Mouse (Mus musculus) left cerebral cortex, postnatal 10 days (tissue): ENCODE data around the gene Fam173a. TPM values are rescaled to one million over a fixed set of nuclear protein-coding genes. Genes with fewer than 3 reads are reported as not detected.

Source experiments
- DNase-seq, 2 experiments: peaks; one replicate each; pipeline ENCODE4 v3.0.0; 2021 to 2022; ENCODE audit warnings: low spot score in 2 of 2, mixed read lengths in 1 of 2; ENCODE audit errors: extremely low spot score in 1 of 2
- intact Hi-C: fragments of 180-260 bp; cut with DNase I; formaldehyde crosslinking; loops from one replicate; pipeline ENCODE4 v1.15.1; 2025
- total RNA-seq, 2 experiments: library from RNA; stranded (reverse); gene quantifications; 2 replicates each; pipeline ENCODE4 v1.2.3; 2021

Fam173a gene
- 10 to 100 TPM; 74.3 to 74.9 TPM for total RNA-seq

- DNase-seq = peak; percentile 83 to 92
- intact Hi-C loops = no loop called here
Observed at GRCm38 (mm10) chr17:25792615-25793014, at the start of gene Fam173a. TSS of gene Fam173a (minus strand) at chr17:25792901.

- intact Hi-C loops = no loop called here
- no peak for DNase-seq
Observed at GRCm38 (mm10) chr17:25841117-25841880, 48.6 kb upstream of the Fam173a start, which contains the start of gene Gm20683. TSS of gene Gm20683 (minus strand) at chr17:25841763.

- intact Hi-C loops = no loop called here
- no peak for DNase-seq
Observed at GRCm38 (mm10) chr17:25840519-25840918, 47.8 kb upstream of the Fam173a start.

- intact Hi-C loops = no loop called here
- no peak for DNase-seq
Observed at GRCm38 (mm10) chr17:25839455-25840235, 46.9 kb upstream of the Fam173a start.

DNA sequence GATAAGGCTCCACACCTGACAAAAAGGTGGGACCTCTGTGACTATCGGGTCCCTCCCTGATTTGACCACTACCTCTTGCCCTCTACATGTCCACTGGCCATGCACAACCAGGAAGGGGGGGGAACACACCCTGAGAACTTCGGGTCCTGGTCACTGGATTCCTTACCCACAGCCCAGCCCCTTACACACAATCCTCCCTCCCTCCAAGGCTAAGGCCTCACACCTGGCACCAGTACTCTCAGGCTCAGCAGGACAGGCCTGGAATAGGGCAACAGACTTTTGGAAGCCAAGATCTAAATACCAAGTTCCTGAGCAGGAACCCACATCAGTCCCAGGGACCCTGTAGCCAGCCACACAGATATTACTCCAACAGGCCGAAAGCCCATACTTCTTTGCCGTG is 46.2 kb upstream of the Fam173a start:
- DNase-seq = no peak
- intact Hi-C loops = no loop called here

DNA sequence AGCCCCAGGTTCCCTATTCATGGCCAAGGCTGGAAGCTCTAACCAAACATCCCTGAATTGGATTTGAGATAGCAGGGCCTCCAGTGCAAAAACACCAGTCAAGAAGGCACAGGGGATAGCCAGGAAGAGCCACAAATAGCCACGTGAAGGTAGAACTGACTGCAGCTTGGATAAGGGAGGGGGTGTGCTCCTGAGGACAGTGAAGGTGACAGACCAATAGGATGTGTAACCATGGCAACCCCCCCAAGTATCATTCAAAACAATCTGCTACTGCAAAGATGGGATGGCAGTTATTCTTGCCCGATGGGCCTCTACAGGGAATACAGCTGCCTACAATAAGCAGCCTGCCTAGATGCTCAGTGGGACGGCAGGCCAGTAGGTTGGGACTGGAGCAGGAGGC is 44.8 kb upstream of the Fam173a start:
- DNase-seq = no peak
- intact Hi-C loops = no loop called here

GRCm38 (mm10) chr17:25837076-25837410 is 44.3 kb upstream of the Fam173a start, which contains the start of gene Rhbdl1:
TSS of gene Rhbdl1 (minus strand) at chr17:25837295.
- DNase-seq = peak; percentile 82 to 89
- intact Hi-C loops = no loop called here

DNA sequence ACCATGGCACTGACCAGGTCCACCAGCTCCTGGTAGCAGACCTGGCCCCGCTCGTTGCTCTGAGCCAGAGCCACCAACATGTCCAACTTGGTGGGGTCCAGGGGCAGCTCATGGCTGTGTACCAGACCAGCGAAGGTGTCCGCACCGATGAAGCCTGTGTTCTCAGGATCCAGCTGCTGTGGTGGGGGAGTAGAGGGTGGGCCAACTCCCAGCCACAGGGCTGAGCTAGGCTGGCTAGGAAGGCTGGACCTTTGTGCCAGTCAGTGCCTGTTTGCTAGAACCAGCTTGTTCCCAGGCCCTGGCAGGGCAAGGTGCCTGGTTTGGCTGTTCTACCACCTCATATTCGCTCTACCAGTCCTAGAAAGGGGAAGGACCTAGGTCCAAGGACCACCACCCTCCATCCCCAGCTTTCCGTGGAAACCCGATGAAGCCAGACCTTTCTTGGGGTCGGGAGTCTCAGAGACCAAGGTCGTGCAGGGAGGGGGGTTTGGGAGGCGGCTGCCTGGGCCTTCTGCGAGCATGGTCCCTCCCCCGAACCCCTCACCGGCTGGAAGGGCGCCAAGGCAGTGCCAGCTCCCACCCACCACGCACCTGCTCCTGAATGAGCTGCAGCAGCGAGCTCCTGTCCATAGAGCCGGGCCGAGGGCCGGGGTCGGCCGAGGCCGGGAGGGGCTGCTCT is 43.8 kb upstream of the Fam173a start:
- peak in 1 of 2 experiments; percentile 37 for DNase-seq
- intact Hi-C loops = no loop called here

DNA sequence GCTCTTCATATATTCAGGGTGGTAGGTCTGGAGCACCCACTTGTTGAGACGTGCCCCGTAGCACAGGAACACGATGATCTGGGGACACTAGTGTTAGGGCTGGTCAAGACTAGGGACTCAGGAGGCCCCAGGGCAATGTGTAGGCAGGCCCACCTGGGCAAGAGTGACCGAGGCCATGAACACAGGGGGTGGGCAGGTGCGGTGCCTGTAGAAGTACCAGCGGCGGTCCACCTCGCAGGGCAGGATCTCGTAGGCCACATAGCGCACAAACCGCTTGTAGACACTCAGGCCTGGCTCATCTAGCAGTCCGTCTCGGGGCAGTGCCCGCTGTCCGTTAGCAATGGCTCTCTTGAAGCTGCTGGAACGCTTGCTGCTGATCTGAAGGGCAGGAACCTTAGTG is 43.1 kb upstream of the Fam173a start:
- intact Hi-C loops = no loop called here

GRCm38 (mm10) chr17:25835301-25835700 is 42.6 kb upstream of the Fam173a start:
- DNase-seq = no peak
- intact Hi-C loops = no loop called here

More for the DNA sequence above, 43.1 kb upstream of the Fam173a start:
- DNase-seq = peak in 1 of 2 experiments; percentile 39

- DNase-seq = no peak
- intact Hi-C loops = no loop called here
Observed at GRCm38 (mm10) chr17:25834595-25835222, 42.0 kb upstream of the Fam173a start.

DNA sequence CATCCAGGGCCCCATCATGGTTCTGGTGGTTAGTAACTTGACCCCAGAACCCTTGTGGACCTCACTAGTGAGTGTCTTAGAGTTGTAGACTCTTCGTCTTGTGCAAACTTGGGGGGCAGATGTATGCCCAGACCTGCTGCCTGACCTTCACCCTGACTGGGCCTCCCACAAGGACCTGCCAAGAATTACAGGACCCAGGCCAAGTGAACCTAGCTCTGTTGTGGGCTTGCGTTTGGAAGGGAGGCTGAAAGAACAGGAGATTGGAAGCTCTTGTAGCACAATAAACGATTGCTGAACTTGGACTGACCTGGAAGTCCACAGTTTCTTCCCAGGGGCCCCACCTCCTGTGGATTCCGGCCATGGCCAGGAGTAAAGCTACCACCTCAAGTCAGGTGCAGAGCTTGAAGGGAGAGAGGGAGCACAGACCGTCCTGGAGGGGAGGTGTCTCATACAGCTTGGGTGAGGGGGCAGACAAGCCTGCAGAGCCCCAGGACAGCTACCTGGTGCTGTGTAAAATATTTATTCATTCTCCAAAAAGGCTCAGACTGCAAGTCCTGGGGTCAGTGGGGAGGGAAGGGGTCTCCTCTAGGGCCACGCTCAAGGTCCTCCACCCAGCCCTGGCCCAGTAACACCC is 41.4 kb upstream of the Fam173a start:
- DNase-seq = peak in 1 of 2 experiments; percentile 32
- intact Hi-C loops = no loop called here

DNA sequence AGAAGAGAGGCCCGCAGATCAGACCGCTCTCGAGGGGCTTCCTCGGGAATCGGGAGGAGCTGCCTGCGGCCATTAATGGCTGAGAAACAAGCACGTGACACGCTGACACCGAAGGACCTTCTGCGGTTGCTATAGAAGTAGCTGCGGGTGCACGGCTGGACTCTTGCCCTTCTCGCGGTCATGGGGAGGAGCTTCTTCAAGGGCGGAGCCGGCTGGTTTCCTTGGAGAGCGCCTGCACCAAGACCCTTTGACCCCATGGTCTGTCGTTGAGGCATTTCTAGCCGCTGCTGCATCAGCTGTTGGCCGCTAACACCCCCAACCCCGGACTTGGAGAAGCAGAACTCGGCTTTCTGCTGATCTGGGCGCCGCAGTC is 40.6 kb upstream of the Fam173a start, which contains the start of gene Stub1:
Gene Stub1, minus strand, starts transcription at position 114 of the 373 bp plus-strand sequence.
- DNase-seq = peak; percentile 87 to 93
- intact Hi-C loops = no loop called here

DNA sequence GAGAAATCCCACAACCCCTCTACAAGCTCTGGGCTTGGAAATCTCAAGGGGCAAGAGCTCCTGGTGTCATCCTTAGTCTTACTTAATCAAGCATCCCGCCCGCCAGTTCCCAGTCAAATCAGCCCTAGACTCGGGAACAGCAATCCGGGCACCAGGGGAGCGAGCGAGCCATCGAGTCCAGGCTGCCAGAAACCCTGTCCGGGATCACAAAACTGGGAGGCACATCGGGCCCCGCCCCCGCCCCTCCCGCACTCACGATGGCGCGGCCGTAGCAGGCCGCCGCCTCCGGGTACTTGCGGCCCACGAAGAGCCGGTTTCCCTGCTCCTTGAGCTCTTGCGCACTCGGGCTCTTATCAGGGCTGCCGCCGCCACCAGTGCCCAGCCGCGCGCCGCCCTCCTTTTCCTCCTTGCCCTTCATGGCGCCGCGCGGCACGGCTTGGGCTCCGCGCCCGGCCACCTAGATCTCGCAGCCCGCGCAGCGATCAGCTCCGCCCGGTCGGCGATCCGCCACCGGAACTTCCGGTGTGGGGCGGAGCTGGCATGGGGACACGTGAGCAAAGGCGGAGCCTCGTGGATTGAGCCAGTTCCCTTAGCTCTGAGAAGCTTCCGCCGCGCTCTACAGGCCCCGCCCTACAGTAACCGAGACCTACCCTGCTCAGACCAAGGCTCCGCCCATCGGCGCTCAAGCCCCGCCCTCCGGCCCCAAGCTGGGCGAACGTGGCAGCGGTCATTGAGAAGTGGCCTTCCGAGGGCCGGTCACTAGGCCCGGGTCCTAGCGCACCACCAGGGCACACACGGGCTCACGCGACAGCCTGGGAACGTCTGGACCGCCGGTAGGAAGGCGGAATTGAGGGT is 40.0 kb upstream of the Fam173a start:
- intact Hi-C loops = no loop called here
- DNase-seq = peak; percentile 98 to 100

- peak in 1 of 2 experiments; percentile 70 for DNase-seq
- intact Hi-C loops = no loop called here
Observed at GRCm38 (mm10) chr17:25831451-25832281, 39.0 kb upstream of the Fam173a start.

- no peak for DNase-seq
- intact Hi-C loops = no loop called here
Observed at GRCm38 (mm10) chr17:25830806-25831431, 38.2 kb upstream of the Fam173a start.
